Mouse (Mus musculus) embryo, embryonic 11 days (tissue): ENCODE results near the gene Car9.
"Not testable (repeated sequence)": the region's sequence is repeated elsewhere in the genome, so short reads cannot be mapped to it uniquely, and the experiment has no call there.

ENCODE experiments used
- DNase-seq: peaks from one replicate; pipeline ENCODE4 v3.0.0-alpha.2; 2015

Gene Car9

GRCm38 (mm10) chr4:43530581-43530980 is 23.8 kb downstream of the Car9 start:
- peak; percentile 82 for DNase-seq

GRCm38 (mm10) chr4:43533270-43533669 is 26.5 kb downstream of the Car9 start:
- no peak for DNase-seq

- DNase-seq: no peak
Measured at GRCm38 (mm10) chr4:43535628-43536027, 28.9 kb downstream of the Car9 start.

- DNase-seq: no peak
Measured at GRCm38 (mm10) chr4:43536031-43536430, 29.3 kb downstream of the Car9 start.

GRCm38 (mm10) chr4:43542044-43542443 is 35.3 kb downstream of the Car9 start:
- no peak for DNase-seq

GRCm38 (mm10) chr4:43546375-43547047 is 39.7 kb downstream of the Car9 start:
- DNase-seq: no peak

GRCm38 (mm10) chr4:43547160-43547559 is 40.4 kb downstream of the Car9 start:
- no peak for DNase-seq

- no peak for DNase-seq
Measured at GRCm38 (mm10) chr4:43549055-43549454, 42.3 kb downstream of the Car9 start.

- DNase-seq: not testable (repeated sequence)
Measured at GRCm38 (mm10) chr4:43551854-43552253, 45.1 kb downstream of the Car9 start.

GRCm38 (mm10) chr4:43552437-43552836 is 45.7 kb downstream of the Car9 start:
- no peak for DNase-seq

GRCm38 (mm10) chr4:43553891-43554290 is 47.1 kb downstream of the Car9 start:
- no peak for DNase-seq

- DNase-seq: no peak
Measured at GRCm38 (mm10) chr4:43555926-43556325, 49.2 kb downstream of the Car9 start.

GRCm38 (mm10) chr4:43558028-43558630 is 51.4 kb downstream of the Car9 start:
- DNase-seq: peak; percentile 70

- peak; percentile 87 for DNase-seq
Measured at GRCm38 (mm10) chr4:43558631-43559356, 52.0 kb downstream of the Car9 start.

- no peak for DNase-seq
Measured at GRCm38 (mm10) chr4:43559519-43560242, 52.9 kb downstream of the Car9 start.

- peak; percentile 28 for DNase-seq
Measured at GRCm38 (mm10) chr4:43560243-43560611, 53.5 kb downstream of the Car9 start.

GRCm38 (mm10) chr4:43560976-43561375 is 54.2 kb downstream of the Car9 start:
- DNase-seq: no peak

- peak; percentile 34 for DNase-seq
Measured at GRCm38 (mm10) chr4:43561436-43561996, 54.8 kb downstream of the Car9 start.

GRCm38 (mm10) chr4:43561997-43562768 is 55.4 kb downstream of the Car9 start, which contains the start of the genes Creb3 and Tln1:
Gene Creb3 (plus strand): TSS chr4:43562332.
Gene Tln1 (minus strand): TSS chr4:43562691.
- DNase-seq: peak; percentile 98

GRCm38 (mm10) chr4:43562769-43563600 is 56.2 kb downstream of the Car9 start:
- DNase-seq: no peak
